Mouse (Mus musculus) lung, embryonic 15.5 days (tissue): ENCODE measurements around the gene Efl1. TPM values are rescaled to one million over a fixed set of nuclear protein-coding genes. Genes with fewer than 3 reads are reported as not detected.
"Not testable (repeated sequence)": the region's sequence is repeated elsewhere in the genome, so short reads cannot be mapped to it uniquely, and the experiment has no call there.

Experiments
- ATAC-seq: fragments of 200-750 bp; cut with Nextera tagmentation; 2 replicates; pipeline ENCODE4 v1.8.0; 2017; ENCODE audit warnings: moderate number of reproducible peaks, borderline replicate concordance; ENCODE audit not compliant: low FRiP score, low TSS enrichment; ENCODE audit errors: extremely low read depth
- H3K27ac ChIP-seq: fragments of 300-500 bp; sonication (generic); 2 replicates; pipeline ENCODE4 v1.5.1; 2015; ENCODE audit warnings: moderate library complexity, mild to moderate bottlenecking, inconsistent platforms
- H3K27me3 ChIP-seq: fragments of 300-500 bp; sonication (generic); 2 replicates; pipeline ENCODE4 v1.6.1; 2015; ENCODE audit warnings: inconsistent platforms
- H3K36me3 ChIP-seq: fragments of 300-500 bp; sonication (generic); 2 replicates; pipeline ENCODE4 v1.6.1; 2015; ENCODE audit warnings: inconsistent platforms
- H3K4me1 ChIP-seq: fragments of 300-500 bp; sonication (generic); 2 replicates; pipeline ENCODE4 v1.6.1; 2015; ENCODE audit warnings: inconsistent platforms
- H3K4me2 ChIP-seq: fragments of 300-500 bp; sonication (generic); 2 replicates; pipeline ENCODE4 v1.6.1; 2015; ENCODE audit warnings: inconsistent platforms, mild to moderate bottlenecking, moderate library complexity
- H3K4me3 ChIP-seq: fragments of 300-500 bp; sonication (generic); 2 replicates; pipeline ENCODE4 v1.5.1; 2015; ENCODE audit warnings: mild to moderate bottlenecking, inconsistent platforms
- H3K9ac ChIP-seq: fragments of 300-500 bp; sonication (generic); 2 replicates; pipeline ENCODE4 v1.6.1; 2015; ENCODE audit warnings: inconsistent platforms
- H3K9me3 ChIP-seq: fragments of 300-500 bp; sonication (generic); 2 replicates; pipeline ENCODE4 v1.6.1; 2016; ENCODE audit warnings: inconsistent platforms
- WGBS: fragments of 180-500 bp; shearing (Covaris S2); methylation state at CpG from one replicate; pipeline ENCODE4 v1.1.7; 2015; 5-methylcytosine and 5-hydroxymethylcytosine counted together
- polyA plus RNA-seq: library from polyadenylated mRNA; unstranded; fragments of >200 nt; fragmentation: Nextera tagmentation; extraction: Ambion mirVana; gene quantifications from 2 replicates; pipeline ENCODE4 v1.2.1, GENCODE M21; 2015

Efl1 gene
- polyA plus RNA-seq, 1 experiment from 2014 or later = 20.7 TPM

GRCm38 (mm10) chr7:82720906-82721305 is 72.5 kb downstream of the Efl1 start:
- Histone ChIP-seq H3K4me1 (peaks cover 6% of the 10 kb centered on the region; the same call in 1 of the 2 replicates), H3K4me3 (no peak overlapping the region), H3K27ac (no peak overlapping the region), H3K9me3 (no peaks in the 10 kb centered on the region), H3K4me2 (no peak overlapping the region), H3K36me3 (no peaks in the 10 kb centered on the region), H3K27me3 (no peaks in the 10 kb centered on the region), H3K9ac (no peak overlapping the region)
- ATAC-seq = no peak
- WGBS = 42% methylated on average over 7 of the region's 7 CpGs

- Histone ChIP-seq H3K27ac (no peak overlapping the region), H3K36me3 (no peaks in the 10 kb centered on the region), H3K9ac (no peak overlapping the region), H3K27me3 (no peaks in the 10 kb centered on the region), H3K9me3 (no peaks in the 10 kb centered on the region), H3K4me2 (no peak overlapping the region), H3K4me3 (no peak overlapping the region), H3K4me1 (peaks cover 6% of the 10 kb centered on the region; the same call in 1 of the 2 replicates)
- ATAC-seq = no peak
- 74% methylated on average over 7 of the region's 7 CpGs for WGBS
Observed at GRCm38 (mm10) chr7:82722486-82723123, 74.2 kb downstream of the Efl1 start.

GRCm38 (mm10) chr7:82723151-82723871 is 74.9 kb downstream of the Efl1 start:
- Histone ChIP-seq H3K4me1 (peaks cover 6% of the 10 kb centered on the region; the same call in 1 of the 2 replicates), H3K9ac (no peak overlapping the region), H3K27ac (no peak overlapping the region), H3K4me2 (no peak overlapping the region), H3K27me3 (no peaks in the 10 kb centered on the region), H3K9me3 (no peaks in the 10 kb centered on the region), H3K36me3 (no peaks in the 10 kb centered on the region), H3K4me3 (no peak overlapping the region)
- no peak for ATAC-seq
- 78% methylated on average over 7 of the region's 7 CpGs for WGBS

- H3K9ac ChIP-seq = no peak overlapping the region
Observed at GRCm38 (mm10) chr7:82724491-82724890, 76.1 kb downstream of the Efl1 start.

GRCm38 (mm10) chr7:82725006-82725636 is 76.7 kb downstream of the Efl1 start:
- 59% methylated on average over 5 of the region's 5 CpGs for whole genome bisulfite sequencing
- ATAC-seq = no peak
- Histone ChIP-seq H3K4me3 (no peak overlapping the region), H3K4me1 (peaks cover 6% of the 10 kb centered on the region; the same call in 1 of the 2 replicates), H3K36me3 (no peaks in the 10 kb centered on the region), H3K9ac (no peak overlapping the region), H3K27ac (no peak overlapping the region), H3K9me3 (no peaks in the 10 kb centered on the region), H3K4me2 (no peak overlapping the region), H3K27me3 (no peaks in the 10 kb centered on the region)

More at GRCm38 (mm10) chr7:82724491-82724890, 76.1 kb downstream of the Efl1 start:
- no peak overlapping the region for H3K4me2 ChIP-seq
- no peaks in the 10 kb centered on the region for H3K9me3 ChIP-seq
- 74% methylated on average over 3 of the region's 3 CpGs for WGBS
- no peak overlapping the region for H3K27ac ChIP-seq
- H3K4me1 ChIP-seq = peaks cover 6% of the 10 kb centered on the region; the same call in 1 of the 2 replicates
- no peaks in the 10 kb centered on the region for H3K27me3 ChIP-seq
- no peak overlapping the region for H3K4me3 ChIP-seq
- no peaks in the 10 kb centered on the region for H3K36me3 ChIP-seq
- ATAC-seq = no peak

GRCm38 (mm10) chr7:82725741-82726450 is 77.5 kb downstream of the Efl1 start:
- 67% methylated on average over 14 of the region's 14 CpGs for WGBS
- peaks cover 1% of the 10 kb centered on the region; the same call in 1 of the 2 replicates for H3K4me1 ChIP-seq
- H3K9ac ChIP-seq = no peak overlapping the region
- H3K9me3 ChIP-seq = no peaks in the 10 kb centered on the region
- H3K27me3 ChIP-seq = no peaks in the 10 kb centered on the region
- H3K4me3 ChIP-seq = no peak overlapping the region
- 0 out of 2 replicates have a peak overlapping the region, but pooled peaks have one; percentile 15 for H3K27ac ChIP-seq
- no peak overlapping the region for H3K4me2 ChIP-seq
- no peaks in the 10 kb centered on the region for H3K36me3 ChIP-seq
- no peak for ATAC-seq

- Histone ChIP-seq H3K4me2 (no peak overlapping the region), H3K9ac (no peak overlapping the region), H3K9me3 (no peaks in the 10 kb centered on the region), H3K27me3 (no peaks in the 10 kb centered on the region), H3K4me3 (no peak overlapping the region), H3K27ac (no peak overlapping the region), H3K36me3 (no peaks in the 10 kb centered on the region), H3K4me1 (no peaks in the 10 kb centered on the region)
- no peak for ATAC-seq
- 31% methylated on average over 5 of the region's 5 CpGs for WGBS
Observed at GRCm38 (mm10) chr7:82727066-82727465, 78.7 kb downstream of the Efl1 start.

- not testable (repeated sequence) for H3K9me3 ChIP-seq, H3K4me1 ChIP-seq, ATAC-seq, H3K36me3 ChIP-seq, H3K4me3 ChIP-seq, H3K27me3 ChIP-seq, H3K27ac ChIP-seq, H3K4me2 ChIP-seq, H3K9ac ChIP-seq
- 95% methylated on average over 7 of the region's 8 CpGs for WGBS
Observed at GRCm38 (mm10) chr7:82729009-82729408, 80.6 kb downstream of the Efl1 start.

- Histone ChIP-seq H3K9me3 (no peaks in the 10 kb centered on the region), H3K4me3 (no peak overlapping the region)
- WGBS = 79% methylated on average over 5 of the region's 5 CpGs
Observed at GRCm38 (mm10) chr7:82733118-82733517, 84.7 kb downstream of the Efl1 start.

GRCm38 (mm10) chr7:82733995-82734394 is 85.6 kb downstream of the Efl1 start:
- Histone ChIP-seq H3K9me3 (no peaks in the 10 kb centered on the region), H3K4me1 (0 out of 2 replicates have a peak, but pooled peaks cover 4% of the 10 kb centered on the region), H3K4me3 (no peak overlapping the region), H3K36me3 (no peaks in the 10 kb centered on the region), H3K27me3 (no peaks in the 10 kb centered on the region), H3K27ac (no peak overlapping the region), H3K4me2 (no peak overlapping the region), H3K9ac (no peak overlapping the region)
- no peak for ATAC-seq
- WGBS = 50% methylated on average over 6 of the region's 6 CpGs

More at GRCm38 (mm10) chr7:82733118-82733517, 84.7 kb downstream of the Efl1 start:
- H3K36me3 ChIP-seq = no peaks in the 10 kb centered on the region
- no peak overlapping the region for H3K9ac ChIP-seq
- no peaks in the 10 kb centered on the region for H3K27me3 ChIP-seq
- H3K27ac ChIP-seq = no peak overlapping the region
- ATAC-seq = no peak
- H3K4me1 ChIP-seq = 0 out of 2 replicates have a peak, but pooled peaks cover 4% of the 10 kb centered on the region
- H3K4me2 ChIP-seq = no peak overlapping the region

GRCm38 (mm10) chr7:82734748-82735600 is 86.6 kb downstream of the Efl1 start:
- Histone ChIP-seq H3K27me3 (no peaks in the 10 kb centered on the region), H3K9me3 (no peaks in the 10 kb centered on the region), H3K9ac (no peak overlapping the region), H3K4me3 (no peak overlapping the region), H3K4me1 (0 out of 2 replicates have a peak, but pooled peaks cover 4% of the 10 kb centered on the region), H3K36me3 (no peaks in the 10 kb centered on the region), H3K27ac (no peak overlapping the region), H3K4me2 (no peak overlapping the region)
- no peak for ATAC-seq
- 88% methylated on average over 3 of the region's 3 CpGs for WGBS
